Mouse (Mus musculus): ENCODE measurements around the gene Zdhhc19.
A peak's percentile ranks its signal among the peaks of the same experiment; 100 is the strongest.
"Not testable (repeated sequence)": the region's sequence is repeated elsewhere in the genome, so short reads cannot be mapped to it uniquely, and the experiment has no call there.

Gene Zdhhc19

DNA sequence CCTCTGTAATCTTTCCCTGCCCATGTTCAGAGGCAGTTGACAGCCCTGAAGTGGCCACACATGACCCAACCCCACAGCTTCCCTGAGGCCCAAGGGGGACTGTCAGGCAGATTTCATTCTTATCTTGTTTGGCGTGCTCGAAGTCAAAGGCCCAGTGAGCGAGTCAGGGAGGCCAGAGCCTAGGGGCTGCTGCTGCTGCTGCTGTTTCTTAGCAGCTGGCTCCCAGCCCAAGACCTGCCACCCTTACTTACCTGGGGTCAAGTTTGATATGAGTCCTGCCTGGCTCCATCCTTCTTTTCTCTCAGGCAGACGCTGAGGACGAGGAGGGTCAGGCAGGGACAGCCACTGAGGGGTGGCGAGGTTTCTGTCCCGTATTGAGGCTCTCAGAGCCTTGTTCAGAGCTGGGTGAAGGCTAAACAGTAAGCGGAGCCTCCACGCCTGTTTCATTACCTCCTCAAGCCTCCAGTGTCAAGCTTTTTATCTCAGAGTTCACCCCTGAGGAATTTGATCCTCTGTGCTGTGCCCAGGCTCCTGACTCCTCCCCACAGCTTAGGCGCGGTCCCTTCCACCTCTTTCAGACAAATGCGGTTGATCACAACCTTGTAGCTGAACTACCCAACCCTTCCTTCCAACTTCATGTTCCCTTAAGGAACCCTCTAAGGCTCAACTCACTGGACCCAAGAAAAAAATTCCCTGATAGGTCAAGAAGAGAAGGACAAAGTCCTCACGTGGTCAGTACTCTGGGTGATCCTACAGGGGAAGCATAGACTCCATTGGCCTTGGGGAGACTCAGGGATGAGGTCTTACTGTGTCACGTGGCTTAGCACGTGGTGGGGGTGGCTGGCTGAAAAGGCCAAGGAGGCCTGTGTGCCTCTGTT, 8.6 kb upstream of the Zdhhc19 start, which contains the start of gene Slc51a:
TSS of gene Slc51a (minus strand) at position 646 of the 878 bp plus-strand sequence.
- DNase-seq (ENCODE audit: low spot score) = no peak

DNA sequence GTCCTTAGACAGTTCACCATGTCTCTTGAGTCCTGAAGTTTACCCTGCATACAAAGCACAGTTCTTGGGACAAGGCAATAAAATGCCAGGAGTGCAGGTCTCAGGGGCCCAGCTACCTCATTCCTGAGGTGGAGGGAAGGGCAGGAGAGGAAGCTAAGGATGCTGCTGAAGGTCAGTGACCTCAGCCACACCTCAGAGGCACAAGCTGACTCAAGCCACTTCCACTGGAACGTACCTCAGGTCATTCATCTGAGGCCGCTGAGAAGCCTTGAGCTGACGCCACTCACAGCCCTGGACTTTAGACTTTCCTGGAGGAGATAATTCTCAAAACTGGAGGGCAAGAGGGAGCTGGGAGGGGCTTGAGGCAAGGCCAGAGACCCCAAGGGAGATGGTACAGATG, 7.1 kb upstream of the Zdhhc19 start:
- no peak for DNase-seq (ENCODE audit: low spot score)

DNA sequence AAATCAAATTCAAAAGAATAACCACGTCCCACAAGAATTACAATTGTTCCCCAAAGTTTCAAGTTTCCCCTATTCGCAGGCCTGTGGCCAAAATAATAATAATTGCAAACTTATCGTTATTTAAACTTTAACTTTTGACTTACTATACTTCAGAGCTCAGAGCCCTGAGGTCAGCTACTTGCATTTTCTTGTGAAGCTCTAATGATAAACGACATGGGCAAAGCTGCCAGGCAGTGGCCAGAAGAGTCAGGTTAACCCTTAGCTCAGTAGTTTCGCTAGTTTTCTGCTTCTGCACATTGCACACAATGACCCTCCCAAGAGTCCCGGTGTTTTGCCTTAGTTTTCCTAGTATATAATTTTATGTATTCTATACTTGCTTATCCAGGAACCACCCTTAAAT, 1.7 kb upstream of the Zdhhc19 start:
- DNase-seq (ENCODE audit: low spot score) = not testable (repeated sequence)

- no peak for DNase-seq (ENCODE audit: low spot score)
These were observed 2.9 kb downstream of the Zdhhc19 start for GRCm38 (mm10) chr16:32498996-32499395.

DNA sequence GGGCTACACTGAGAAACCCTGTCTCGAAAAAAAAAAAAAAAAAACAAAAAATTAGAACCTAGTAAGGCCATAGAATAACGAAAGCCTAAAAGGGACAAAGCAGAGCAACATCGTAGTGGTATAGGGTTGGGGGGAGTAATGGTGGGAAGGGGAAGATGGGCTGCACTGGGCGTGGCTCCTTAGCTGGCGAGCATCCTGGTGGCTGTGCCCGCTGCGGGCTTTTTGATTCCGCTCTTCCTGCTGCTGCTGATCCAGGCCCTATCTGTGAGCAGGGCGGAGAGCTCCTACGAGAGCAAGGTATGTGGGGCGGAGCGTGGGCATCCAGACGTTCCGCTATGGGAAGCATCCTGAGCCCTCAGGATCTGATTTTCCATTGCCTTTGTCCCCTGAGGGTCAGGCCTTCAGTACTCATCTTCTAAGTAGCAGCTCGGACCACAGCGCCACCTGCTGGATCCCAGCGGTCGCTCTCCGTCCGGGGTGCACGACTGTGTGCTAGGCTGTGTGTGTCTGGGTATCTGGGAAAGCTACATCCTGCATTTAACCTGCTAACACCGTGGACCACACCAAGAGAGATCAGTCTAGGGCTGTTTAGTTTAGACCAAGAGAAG, 3.5 kb downstream of the Zdhhc19 start:
- peak; percentile 79 for DNase-seq (ENCODE audit: low spot score)

DNA sequence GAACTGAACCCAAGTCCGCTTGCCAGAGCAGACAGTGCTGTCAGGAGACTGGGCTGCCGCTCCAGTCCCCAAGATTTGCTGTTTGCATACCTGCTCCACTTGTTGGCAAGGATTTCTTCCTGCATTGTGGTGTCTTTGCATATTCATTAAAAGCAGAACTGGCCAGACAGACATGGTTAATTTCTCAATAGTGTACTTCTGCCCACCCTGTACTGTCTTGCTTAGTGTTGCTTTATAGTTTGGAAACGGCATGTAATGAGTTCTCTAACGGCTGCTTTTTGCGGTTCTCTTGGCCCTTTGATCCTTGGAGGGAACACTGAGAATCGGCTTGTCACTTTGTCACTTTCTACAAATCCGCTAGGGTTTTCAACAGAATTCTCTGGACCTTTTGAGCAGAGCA, 5.4 kb downstream of the Zdhhc19 start:
- DNase-seq (ENCODE audit: low spot score) = no peak

DNA sequence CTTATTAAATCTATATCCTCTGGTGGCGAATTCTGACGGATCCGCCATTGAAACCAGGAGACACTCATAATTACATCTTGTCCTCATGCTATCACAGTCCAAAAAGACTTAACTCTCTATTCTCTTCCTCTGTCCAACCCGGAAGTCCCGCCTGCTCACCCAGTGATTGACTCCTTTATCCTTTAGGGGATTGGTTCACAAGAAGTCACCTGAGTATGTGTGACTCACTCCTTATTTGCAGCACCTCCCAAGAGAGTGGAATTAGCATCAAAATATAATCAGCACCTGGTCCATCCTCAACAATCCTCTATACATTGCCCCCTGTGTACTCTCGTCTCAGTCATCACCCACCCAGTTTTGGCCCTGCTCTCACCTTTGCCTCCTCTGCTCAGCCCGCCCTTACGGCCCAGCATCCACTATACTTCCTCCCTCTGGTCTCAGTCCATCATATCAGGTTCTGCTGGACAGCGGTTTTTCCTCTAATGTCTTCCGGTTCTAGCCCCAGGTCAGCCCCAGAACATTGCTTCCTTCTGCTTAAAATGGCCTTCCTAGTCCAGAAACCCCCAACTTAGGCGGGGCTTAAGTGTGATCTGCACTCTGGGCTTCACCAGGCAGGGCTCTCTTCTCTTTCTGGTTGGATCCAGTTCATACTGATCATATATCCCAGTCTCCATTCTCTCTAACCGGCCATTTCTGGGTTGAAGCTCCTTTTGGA, 6.7 kb downstream of the Zdhhc19 start:
- no peak for DNase-seq (ENCODE audit: low spot score)

- no peak for DNase-seq (ENCODE audit: low spot score)
These were observed 7.6 kb downstream of the Zdhhc19 start for GRCm38 (mm10) chr16:32503633-32504032.

GRCm38 (mm10) chr16:32506298-32506697, 10.2 kb downstream of the Zdhhc19 start:
- DNase-seq (ENCODE audit: low spot score) = no peak

- no peak for DNase-seq (ENCODE audit: low spot score)
These were observed 10.8 kb downstream of the Zdhhc19 start for GRCm38 (mm10) chr16:32506868-32507267.

DNA sequence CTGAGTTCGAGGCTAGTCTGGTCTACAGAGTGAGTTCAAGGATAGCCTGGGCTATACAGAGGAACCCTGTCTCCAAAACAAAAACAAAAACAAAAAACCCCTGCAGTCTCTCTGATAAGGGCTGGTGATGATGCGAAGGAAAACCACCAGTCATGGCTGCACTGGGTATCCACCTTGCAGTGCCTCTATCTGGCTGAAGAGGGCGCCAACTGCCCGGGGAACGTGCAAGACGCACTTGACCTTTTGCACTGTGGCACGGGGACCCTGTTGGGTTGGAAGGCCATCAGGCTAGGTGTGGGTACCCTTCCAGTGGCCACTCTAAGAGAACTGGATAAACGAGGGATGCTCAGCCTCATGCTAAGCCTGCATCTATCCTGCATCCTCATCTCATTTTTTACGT, 11.3 kb downstream of the Zdhhc19 start:
- no peak for DNase-seq (ENCODE audit: low spot score)

DNA sequence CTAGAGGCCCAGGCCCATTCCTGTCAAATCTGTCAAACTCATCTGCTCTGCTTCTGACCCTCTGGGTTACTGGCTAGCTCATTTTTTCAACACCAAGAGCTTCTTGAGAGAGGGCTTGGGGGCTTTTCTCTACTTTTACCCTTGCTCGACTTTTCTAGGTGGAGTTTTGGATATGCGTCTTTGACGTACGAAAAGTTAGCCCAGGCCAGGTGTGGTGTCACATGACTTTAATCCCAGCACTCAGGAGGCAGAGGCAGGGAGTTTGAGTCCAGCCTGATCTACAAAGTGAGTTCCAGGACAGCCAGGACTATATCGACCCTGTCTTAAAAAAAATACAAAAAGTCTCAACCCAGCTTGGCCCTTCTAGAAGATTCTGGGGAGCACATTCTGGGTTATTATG, 12.0 kb downstream of the Zdhhc19 start:
- DNase-seq (ENCODE audit: low spot score) = no peak

GRCm38 (mm10) chr16:32508506-32509065, 12.5 kb downstream of the Zdhhc19 start:
- no peak for DNase-seq (ENCODE audit: low spot score)

DNA sequence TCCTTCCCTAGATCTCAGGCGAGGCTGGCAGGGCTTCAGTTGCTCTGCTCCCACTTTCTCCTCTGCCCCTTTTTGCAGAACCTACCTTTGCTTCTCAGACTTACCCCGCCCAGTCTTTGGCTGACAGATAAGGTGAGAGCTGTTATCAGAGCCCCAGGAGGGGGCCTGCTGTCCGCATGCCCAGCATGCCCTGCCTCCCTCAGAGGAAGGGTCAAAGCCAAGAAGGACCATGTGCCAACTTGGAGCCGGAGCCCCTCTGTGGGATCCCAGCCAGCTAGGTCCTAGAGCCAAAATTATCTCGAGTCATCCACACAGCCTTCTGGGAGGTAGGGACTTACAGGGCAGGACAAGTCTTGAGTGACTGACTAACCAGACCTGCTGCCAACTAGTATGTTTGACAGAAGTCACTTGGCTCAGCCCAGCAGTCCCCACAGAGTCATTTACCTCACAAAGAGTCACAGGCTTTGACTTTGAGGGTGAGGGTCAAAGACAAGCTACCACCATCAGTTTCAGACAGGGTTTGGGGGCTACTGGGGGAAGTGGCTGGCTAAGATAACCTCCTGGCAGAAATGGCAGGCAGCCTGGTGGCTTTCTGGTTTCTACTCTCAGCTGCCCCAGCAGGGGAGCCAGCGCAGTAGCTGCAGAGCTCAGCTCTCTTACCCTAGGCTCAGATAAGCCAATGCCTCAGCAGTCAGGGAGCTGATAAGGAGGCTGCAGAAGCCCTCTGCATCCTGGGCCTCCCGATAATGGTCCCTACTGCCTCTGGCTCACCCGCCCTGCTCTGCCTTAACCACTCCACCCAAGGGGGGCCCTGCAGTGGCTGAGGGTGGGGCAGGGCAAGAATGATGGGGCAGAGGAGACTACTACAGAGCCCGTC, 13.2 kb downstream of the Zdhhc19 start:
- no peak for DNase-seq (ENCODE audit: low spot score)

- no peak for DNase-seq (ENCODE audit: low spot score)
These were observed 14.6 kb downstream of the Zdhhc19 start for GRCm38 (mm10) chr16:32510399-32511337.

GRCm38 (mm10) chr16:32511338-32511734, 15.3 kb downstream of the Zdhhc19 start:
- no peak for DNase-seq (ENCODE audit: low spot score)

DNA sequence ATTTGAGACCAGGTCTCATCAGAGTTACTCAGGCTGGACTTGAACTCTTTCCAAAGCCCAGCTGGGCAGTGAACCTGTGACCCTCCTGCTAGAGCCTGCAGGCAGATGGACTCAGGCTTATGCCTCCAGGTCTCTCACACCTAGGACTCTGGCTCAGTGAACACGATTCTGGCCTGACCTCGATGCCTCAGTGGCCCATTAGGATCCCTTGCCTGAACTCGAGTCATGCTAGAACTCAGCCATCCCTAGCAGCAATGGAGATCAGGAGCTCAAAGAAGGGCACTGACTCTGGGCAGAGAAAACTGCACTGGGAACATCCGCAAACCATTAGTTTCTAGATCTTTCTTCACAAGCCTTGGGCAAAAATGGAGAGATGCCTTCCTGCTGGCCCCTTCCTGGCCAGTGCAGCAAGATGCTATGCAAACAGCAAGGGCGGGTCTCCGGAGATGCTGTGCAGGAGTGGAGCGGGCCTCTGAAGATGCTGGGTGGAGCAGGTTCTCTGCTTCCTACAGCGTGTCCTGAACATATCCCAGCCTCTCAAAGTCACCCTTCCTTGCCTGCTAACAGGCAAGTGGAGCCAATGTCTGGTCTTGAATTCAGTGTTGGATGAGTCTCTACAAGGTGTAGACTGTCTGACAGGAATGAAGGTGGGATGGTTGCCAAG, 15.9 kb downstream of the Zdhhc19 start:
- DNase-seq (ENCODE audit: low spot score) = no peak

GRCm38 (mm10) chr16:32512921-32513320, 16.9 kb downstream of the Zdhhc19 start:
- no peak for DNase-seq (ENCODE audit: low spot score)

GRCm38 (mm10) chr16:32513401-32513800, 17.3 kb downstream of the Zdhhc19 start:
- DNase-seq (ENCODE audit: low spot score) = no peak

GRCm38 (mm10) chr16:32513948-32514347, 17.9 kb downstream of the Zdhhc19 start:
- DNase-seq (ENCODE audit: low spot score) = no peak

Data from left cerebral cortex, adult 11 months (tissue).